Mouse (Mus musculus) ovary, postnatal 10 days (tissue): ENCODE results near the gene Evc2.

Source experiments
- DNase-seq: peaks from one replicate; pipeline ENCODE4 v3.0.0; 2022; ENCODE audit warnings: low spot score

Evc2 gene

DNA sequence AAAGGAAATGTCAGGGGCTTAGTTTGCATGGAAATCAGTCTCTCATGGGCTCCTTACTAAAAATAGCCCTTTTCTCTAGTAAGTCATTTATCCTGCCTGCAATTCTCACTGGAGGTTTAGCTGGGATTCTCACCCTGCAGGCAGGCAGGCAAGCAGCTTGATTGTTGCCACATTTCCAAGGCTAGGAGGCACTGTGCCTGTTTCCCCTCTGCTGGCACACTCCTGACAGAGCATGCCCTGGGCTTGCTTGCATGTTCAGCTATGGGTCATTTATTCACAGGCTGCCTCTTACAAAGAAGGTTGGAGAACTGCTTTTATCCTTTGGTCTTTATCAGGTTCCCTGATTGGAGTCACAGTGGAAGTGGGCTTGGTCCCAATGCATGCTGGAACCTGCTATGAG lies 27.5 kb downstream of the Evc2 start:
- no peak for DNase-seq

DNA sequence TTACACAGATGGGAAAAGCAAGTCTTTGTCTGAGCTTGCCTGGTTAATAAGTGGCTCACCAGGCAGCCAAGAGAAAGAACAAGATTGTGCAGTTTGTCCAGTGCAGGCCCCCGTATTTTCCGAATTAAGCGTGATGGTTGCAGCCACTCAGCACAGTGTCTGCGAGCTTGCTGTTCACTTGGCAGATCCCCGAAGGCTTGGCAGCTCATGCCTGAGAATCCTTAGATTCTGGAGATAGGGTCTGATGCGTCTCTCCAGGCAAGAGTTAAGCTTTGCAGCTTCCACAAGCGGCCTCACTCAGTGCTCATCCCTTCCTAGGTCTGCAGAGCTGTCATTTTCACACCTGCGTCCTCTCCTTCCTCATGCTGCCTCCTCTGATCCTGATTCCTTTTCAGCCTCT lies 30.5 kb downstream of the Evc2 start:
- no peak for DNase-seq

DNA sequence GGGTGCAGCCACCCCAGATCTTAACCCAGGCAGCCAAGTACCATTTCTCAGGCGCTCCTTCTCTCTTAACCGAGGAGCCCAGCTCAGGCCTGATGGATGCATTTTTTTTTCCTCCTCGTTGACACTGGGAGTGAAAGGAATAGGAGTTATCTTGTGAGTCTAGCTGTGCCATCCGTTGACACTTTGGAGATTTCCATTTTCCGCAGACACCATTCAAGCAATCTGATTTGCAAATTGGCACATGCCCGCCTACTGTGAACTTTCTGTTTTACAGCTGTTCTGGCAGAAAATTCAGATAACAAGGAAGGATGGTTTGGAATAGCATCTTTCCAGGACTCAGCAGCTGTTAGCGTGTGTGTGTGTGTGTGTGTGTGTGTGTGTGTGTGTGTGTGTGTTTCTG lies 39.1 kb downstream of the Evc2 start:
- DNase-seq = no peak

DNA sequence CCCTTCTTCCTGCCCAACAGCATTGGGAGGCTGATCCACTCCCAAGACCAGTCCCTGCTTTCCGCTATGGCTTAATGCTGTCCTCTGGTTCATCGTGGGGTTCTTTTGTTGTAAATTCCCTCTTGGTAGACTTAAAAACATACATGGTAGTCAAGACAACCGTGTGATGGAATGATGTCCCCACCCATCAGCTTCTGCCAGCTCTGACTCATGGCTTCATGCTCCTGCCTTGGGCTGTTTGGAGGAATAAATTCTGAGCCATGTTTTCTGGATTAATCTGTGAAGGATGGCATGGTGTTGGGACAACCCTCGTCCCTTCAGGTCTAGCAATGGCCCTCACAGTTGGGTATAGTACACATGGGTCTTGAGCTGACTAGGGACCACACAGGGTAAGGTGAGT lies 42.3 kb downstream of the Evc2 start:
- no peak for DNase-seq

- no peak for DNase-seq
Measured at GRCm38 (mm10) chr5:37383570-37383969, 45.3 kb downstream of the Evc2 start.

GRCm38 (mm10) chr5:37388646-37389045 lies 50.3 kb downstream of the Evc2 start:
- DNase-seq = no peak

DNA sequence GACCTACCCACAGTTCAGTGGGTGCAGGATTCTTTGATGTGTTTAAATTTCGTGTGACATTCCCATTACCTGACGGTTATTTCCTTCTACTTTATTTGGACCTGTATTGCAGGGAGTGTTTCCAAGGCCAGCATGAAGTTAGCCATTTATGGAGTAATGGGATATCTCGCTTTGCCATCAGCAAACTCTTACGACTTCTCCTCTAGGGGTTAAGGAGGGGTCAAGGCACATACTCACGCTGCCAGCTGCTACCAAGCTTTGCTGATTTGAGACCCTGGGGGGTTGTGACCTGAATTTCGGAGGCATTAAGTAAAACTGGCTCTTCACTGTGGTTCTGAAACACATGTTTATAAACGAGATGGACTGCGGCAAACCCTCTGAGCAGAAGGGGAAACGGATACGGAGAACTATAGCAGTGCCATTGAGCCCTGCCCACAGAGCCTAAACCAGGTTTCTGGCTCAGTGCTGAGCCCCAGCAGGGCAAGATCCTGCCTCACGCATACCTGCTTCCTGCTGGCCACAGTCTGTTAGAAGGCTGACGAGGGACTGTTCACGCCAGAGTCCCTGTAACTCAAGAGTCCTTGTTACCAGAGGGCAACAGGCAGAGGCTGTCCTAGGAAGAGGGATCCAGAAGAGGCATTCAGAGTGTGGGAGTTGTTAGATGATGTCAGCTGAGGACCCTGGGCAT lies 51.7 kb downstream of the Evc2 start:
- no peak for DNase-seq

DNA sequence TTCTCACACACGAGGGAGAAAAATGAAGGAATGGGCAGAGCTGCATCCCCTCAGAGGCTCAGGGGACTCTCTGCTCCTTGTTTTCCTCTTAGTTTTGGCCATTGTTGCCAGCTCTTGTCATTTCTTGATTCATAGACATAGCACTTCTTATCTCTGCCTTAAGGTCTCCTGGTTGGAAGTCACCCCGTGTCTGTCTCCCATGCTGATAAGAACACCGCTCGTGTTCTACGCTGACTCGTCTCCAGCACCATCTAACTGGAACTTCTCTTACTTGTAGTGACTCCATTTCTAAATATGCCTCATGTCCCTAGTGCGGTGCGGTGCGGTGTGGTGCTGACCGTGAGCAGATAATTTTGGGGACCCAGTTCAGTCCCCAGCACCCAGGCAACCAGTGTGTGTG lies 52.6 kb downstream of the Evc2 start:
- no peak for DNase-seq

DNA sequence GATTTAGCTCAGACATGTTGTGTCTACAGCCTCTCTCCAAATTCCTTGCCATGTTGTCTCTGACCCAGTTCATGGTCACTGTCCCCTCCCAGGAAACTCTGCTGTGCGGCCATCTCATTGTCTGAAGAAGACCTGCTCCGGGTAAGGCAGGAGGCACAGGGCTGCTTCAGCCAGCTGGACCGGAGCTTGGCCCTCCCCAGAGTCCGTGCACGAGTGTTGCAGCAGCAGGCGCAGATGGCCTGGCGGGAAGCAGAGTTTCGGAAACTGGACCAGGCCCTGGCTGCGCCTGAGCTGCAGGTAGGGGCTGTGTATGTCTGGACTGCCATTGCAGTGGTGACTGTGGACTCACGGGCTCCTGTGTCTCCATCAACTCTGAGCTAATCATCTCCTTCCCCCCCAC lies 53.6 kb downstream of the Evc2 start:
- no peak for DNase-seq

DNA sequence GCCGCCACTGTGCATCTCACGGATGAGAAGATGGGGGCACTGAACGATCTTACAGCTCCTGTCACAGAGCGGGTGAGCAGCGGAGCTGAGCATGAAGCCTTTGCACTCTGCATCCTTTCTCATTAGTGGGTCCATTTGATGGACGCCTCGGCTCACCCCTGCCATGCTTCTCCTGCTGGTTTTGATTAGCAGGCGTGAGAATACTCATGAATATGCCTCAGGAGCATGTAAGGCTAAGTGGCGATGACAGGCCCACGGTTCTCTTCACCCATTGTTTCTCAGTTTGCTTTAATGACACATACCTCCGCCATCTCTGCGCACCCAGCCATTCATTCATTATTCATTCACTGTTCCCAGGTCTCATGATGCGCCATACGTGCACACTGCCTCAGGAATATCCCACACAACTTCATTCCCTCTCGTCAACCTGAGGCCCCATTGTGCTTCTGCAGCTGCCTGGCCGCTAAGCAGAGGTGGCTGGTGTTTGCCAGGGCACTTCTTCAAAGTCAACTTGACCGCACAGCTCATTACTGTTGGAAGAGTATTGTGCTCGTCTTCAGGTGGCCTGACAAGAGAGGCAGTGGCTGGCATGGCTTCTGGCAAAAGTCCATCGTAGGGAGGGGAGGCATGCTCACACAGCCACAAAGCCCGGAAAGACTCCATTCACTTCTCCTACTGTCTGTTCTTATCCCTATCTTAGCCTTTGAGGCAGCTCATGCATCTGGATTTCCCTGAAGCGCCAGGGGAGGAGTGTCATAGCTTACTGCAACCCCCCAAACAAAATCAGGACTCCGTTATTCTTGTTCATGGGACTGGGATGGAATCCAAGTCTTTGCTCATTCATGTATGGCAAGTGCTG lies 57.1 kb downstream of the Evc2 start:
- no peak for DNase-seq

- DNase-seq = no peak
Measured at GRCm38 (mm10) chr5:37419028-37419427, 80.7 kb downstream of the Evc2 start.

DNA sequence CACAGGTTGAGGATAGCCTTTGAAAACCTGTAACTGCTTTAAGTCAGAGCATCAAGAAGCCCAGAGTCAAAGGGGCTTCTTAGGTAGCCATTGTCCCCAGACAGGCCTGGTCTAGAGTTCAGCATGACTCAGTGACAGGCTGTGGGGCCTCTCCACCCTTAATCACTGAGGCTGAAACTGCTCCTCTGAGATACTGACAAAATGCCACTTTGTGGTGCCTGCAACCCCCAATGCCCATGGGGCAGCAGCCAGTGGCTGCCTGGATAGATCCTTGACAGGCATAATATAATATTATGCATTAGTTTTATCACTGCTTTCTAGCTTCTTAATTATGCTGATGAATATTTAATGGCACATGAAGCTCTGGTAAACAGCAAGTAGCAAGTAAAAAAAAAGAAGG lies 88.9 kb downstream of the Evc2 start:
- no peak for DNase-seq

- DNase-seq = no peak
Measured at GRCm38 (mm10) chr5:37435417-37435816, 97.1 kb downstream of the Evc2 start.

GRCm38 (mm10) chr5:37442767-37443166 lies 104.5 kb downstream of the Evc2 start:
- no peak for DNase-seq

DNA sequence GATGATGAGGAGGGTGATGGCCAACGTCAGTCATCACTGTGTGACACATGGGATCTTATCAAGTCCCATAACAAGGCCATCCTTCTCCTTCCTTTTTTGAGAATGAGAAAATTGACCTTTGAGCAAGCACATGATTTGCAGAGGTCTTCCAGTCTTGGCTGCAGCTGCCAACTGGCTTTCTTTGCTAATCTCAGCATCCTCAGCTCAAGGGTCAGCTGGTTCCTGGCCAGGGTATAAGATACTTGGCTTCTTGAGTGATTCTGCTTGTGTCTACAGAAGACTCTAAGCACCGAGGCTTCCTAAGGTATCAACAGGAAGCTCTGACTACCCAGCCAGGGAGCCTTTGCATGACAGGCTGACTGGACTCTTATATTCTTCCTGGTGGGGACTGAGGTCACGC lies 109.2 kb downstream of the Evc2 start:
- no peak for DNase-seq

DNA sequence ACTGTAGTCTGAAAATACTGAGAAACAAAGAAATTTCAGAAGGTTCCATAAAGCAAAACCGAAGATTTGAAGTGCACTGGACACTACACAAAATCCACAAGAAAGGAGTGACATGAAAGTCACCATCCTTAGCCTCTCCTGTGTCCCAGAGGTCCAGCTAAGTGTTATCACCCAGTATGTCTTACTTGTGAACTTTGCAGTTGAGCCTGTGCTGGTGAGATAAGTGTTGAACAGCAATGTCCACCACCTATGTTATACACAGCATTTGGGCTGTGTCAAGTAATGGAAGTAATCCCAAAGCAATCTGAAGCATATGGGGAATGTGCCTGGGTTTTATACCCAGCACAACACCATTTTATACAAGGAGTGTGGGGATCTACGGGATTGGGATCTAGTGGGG lies 118.3 kb downstream of the Evc2 start:
- no peak for DNase-seq

DNA sequence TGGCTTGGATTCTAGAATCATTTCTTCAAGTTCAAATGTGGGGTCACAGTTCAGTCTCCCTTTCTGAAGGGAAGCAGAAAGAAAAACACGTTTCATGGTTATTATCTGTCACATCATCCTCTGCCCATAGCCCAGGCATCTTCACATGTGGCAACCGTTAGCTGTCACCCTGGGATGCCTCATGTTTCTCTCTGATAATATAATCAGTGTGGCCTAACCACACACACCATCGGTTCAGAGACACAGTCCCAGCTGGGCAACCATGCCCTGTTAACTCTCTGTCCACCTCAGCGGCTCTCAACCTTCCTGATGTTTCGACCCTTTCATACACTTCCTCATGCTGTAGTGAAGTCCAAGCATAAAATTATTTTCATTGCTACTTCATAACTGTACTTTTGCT lies 118.9 kb downstream of the Evc2 start:
- DNase-seq = no peak

- DNase-seq = no peak
Measured at GRCm38 (mm10) chr5:37457831-37458230, 119.5 kb downstream of the Evc2 start.

- DNase-seq = no peak
Measured at GRCm38 (mm10) chr5:37458236-37458635, 119.9 kb downstream of the Evc2 start.

GRCm38 (mm10) chr5:37465461-37465860 lies 127.2 kb downstream of the Evc2 start:
- DNase-seq = no peak

DNA sequence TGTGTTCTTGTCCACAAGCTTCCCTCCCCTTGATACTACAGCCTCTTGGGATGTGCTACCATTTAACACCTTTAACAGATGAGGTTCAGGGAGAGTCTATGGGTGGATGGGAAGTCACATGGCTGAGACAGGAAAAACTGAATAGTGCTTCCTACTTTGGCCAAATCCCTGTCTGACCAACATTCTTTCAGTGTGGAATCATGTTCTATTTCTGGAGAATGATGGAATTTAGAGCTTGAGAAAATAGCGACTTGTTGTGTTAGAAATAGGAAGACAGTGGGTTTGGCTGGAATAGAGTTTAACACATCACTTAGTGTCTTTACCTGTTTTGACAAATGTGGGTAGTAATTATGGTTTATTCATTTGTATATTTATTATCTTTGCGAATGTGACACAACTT lies 129.3 kb downstream of the Evc2 start:
- no peak for DNase-seq

DNA sequence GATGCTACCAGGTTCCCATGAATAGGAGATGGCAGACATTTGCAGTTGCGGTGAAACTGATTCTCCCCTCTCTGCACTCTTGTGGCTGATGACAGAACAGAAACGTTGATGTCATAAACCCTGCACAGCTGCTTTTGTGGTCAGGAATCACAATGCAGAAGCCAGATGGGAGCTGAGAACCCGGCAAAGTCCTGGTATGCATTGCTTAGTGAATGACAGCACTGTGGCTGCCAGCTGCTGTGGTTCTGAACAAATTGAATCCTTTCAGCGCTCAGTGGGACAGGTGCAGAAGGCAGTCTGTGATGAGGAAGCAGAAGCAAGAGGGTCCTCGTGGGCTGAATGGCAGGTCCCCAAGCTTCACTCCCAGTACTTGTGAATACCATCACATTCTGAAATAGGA lies 130.7 kb downstream of the Evc2 start:
- DNase-seq = no peak

- no peak for DNase-seq
Measured at GRCm38 (mm10) chr5:37471584-37471983, 133.3 kb downstream of the Evc2 start.
